26 mouse cellular contexts compared by ENCODE assay signal in the genomic region with DNA sequence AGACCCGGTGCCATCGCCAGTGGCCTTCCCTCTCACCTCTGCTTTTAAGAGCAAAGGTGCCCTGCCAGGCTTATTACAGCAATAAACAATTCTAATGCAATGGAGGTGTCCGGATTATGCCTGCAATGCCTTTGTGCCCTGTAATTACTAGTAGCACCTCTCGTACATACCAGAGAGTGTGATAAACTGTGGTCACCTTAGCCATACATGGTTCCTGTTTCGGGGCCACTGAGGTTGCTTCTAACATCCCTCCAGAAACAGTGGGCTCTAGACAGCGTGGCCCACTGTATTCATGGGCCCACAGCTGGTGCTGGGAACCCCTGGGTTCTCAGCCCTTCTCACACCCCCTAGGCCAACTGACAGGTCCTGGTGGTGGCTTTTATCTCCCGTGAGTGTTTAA. TPM values are rescaled to one million over a fixed set of nuclear protein-coding genes. Genes with fewer than 3 reads are reported as not detected.
A peak's percentile ranks its signal among the peaks of the same experiment; 100 is the strongest.
DNase-seq lines count a peak whose midpoint lies in the region; ATAC-seq and TF ChIP-seq lines count a peak whose summit lies in the region.
"Had no signal": no experiment of that assay in that cellular context is flagged by ENCODE, and none has a peak within 500 bp of the region (broad histone marks: within the 10 kb centered on the region; RNA-seq: fewer than 3 reads in every experiment).

No protein-coding gene starts in this region.

- TF ChIP-seq CTCF in gastrocnemius, adult 2 months (IDR thresholded peaks at IDR 0.05) = no peak

- H3K36me3 ChIP-seq in neural tube, embryonic 13.5 days = peaks cover 37% of the 10 kb centered on the region
- H3K36me3 ChIP-seq in liver, embryonic 12.5 days = peaks cover 4% of the 10 kb centered on the region
- H3K36me3 ChIP-seq: G1E had no signal

- H3K4me2 ChIP-seq in neural tube, embryonic 13.5 days = no peak overlapping the region
- H3K4me2 ChIP-seq in liver, embryonic 12.5 days = no peak overlapping the region
- H3K4me2 ChIP-seq: embryonic facial prominence, embryonic 12.5 days; embryonic facial prominence, embryonic 15.5 days; heart, embryonic 13.5 days; hindbrain, embryonic 15.5 days had no signal

- H3K9me3 ChIP-seq in neural tube, embryonic 13.5 days = no peaks in the 10 kb centered on the region
- no peaks in the 10 kb centered on the region for H3K9me3 ChIP-seq in liver, embryonic 12.5 days (replicated peaks)
- H3K9me3 ChIP-seq: embryonic facial prominence, embryonic 12.5 days; embryonic facial prominence, embryonic 15.5 days; G1E; heart, embryonic 10.5 days; heart, embryonic 13.5 days; hindbrain, embryonic 15.5 days had no signal

- H3K4me3 ChIP-seq in neural tube, embryonic 13.5 days = no peak overlapping the region
- H3K4me3 ChIP-seq in liver, embryonic 12.5 days = no peak overlapping the region
- H3K4me3 ChIP-seq in gastrocnemius, adult 2 months = no peak overlapping the region
- H3K4me3 ChIP-seq: embryonic facial prominence, embryonic 12.5 days; embryonic facial prominence, embryonic 15.5 days; heart, adult 2 months; heart, embryonic 10.5 days; heart, embryonic 13.5 days; hindbrain, embryonic 15.5 days had no signal

- intact Hi-C loops in gastrocnemius, adult 2 months (cut with DNase I) = no loop called here

- no peak for DNase-seq in neural tube, embryonic 10.5 days (ENCODE audit: extremely low spot score, low spot score)
- peak; percentile 33 to 53 for DNase-seq in natural killer cell, adult 2 months (ENCODE audit: low spot score in 2 of 2)
- no peak for DNase-seq in gastrocnemius, adult 2 months
- DNase-seq: adrenal gland, postnatal 10 days; adrenal gland, postnatal 36 days; B cell, adult 2 months; cerebellum, adult 18-20 months; cerebellum, adult 9-10 months; cerebellum, postnatal 14 days; forebrain, postnatal 0 days; gastrocnemius, postnatal 25 days; heart, adult 2 months; heart, postnatal 14 days; heart, postnatal 4 days had no signal

- peaks cover 5% of the 10 kb centered on the region; the same call in 1 of the 2 replicates for H3K4me1 ChIP-seq in neural tube, embryonic 13.5 days (replicated peaks)
- no peaks in the 10 kb centered on the region for H3K4me1 ChIP-seq in liver, embryonic 12.5 days
- H3K4me1 ChIP-seq: embryonic facial prominence, embryonic 12.5 days; hindbrain, embryonic 15.5 days had no signal

- H3K9ac ChIP-seq in neural tube, embryonic 13.5 days = no peak overlapping the region
- H3K9ac ChIP-seq in liver, embryonic 12.5 days = no peak overlapping the region
- H3K9ac ChIP-seq: embryonic facial prominence, embryonic 12.5 days; embryonic facial prominence, embryonic 15.5 days; forebrain, postnatal 0 days; heart, embryonic 13.5 days; hindbrain, embryonic 15.5 days had no signal

- WGBS in neural tube, embryonic 13.5 days = 60% methylated on average over 7 of the region's 7 CpGs
- WGBS in liver, embryonic 12.5 days (ENCODE audit: insufficient replicate concordance) = 60% methylated on average over 7 of the region's 7 CpGs

- ATAC-seq in neural tube, embryonic 13.5 days (ENCODE audit: low read depth) = no peak
- ATAC-seq in megakaryocyte progenitor cell, adult 5-6 weeks (replicated peaks; ENCODE audit: poor library complexity) = peak; percentile 52; the same call in 1 of the 2 replicates
- ATAC-seq in liver, embryonic 12.5 days = no peak
- ATAC-seq: forebrain, embryonic 14.5 days; forebrain, postnatal 0 days; Patski had no signal

- no peaks in the 10 kb centered on the region for H3K27me3 ChIP-seq in neural tube, embryonic 13.5 days
- no peaks in the 10 kb centered on the region for H3K27me3 ChIP-seq in liver, embryonic 12.5 days (replicated peaks)
- H3K27me3 ChIP-seq: CH12.LX; embryonic facial prominence, embryonic 12.5 days; embryonic facial prominence, embryonic 15.5 days; heart, embryonic 13.5 days; hindbrain, embryonic 15.5 days; Patski had no signal

- peak overlapping the region; percentile 52; the same call in 1 of the 2 replicates for H3K27ac ChIP-seq in neural tube, embryonic 13.5 days (replicated peaks)
- no peak overlapping the region for H3K27ac ChIP-seq in liver, embryonic 12.5 days
- no peak overlapping the region for H3K27ac ChIP-seq in gastrocnemius, adult 2 months
- H3K27ac ChIP-seq: embryonic facial prominence, embryonic 12.5 days; embryonic facial prominence, embryonic 15.5 days; heart, adult 2 months; heart, embryonic 10.5 days; heart, embryonic 13.5 days; hindbrain, embryonic 15.5 days had no signal

RNA-seq across cellular contexts. Expression of gene Ubtd2, which starts 27.6 kb away (rescaled TPM):
- polyA plus RNA-seq in neural tube, embryonic 13.5 days (2015; fragmentation: Nextera tagmentation; extraction: Ambion mirVana) = 46.8 and 54.8 TPM in 2 replicates
- total RNA-seq in megakaryocyte progenitor cell, adult 5-6 weeks (2015) = 6.5 and 9.7 TPM in 2 replicates
- 2.6 and 4.0 TPM in 2 replicates for total RNA-seq in megakaryocyte progenitor cell, adult 5-6 weeks (2017)
- 9.6 and 10.0 TPM in 2 replicates for polyA plus RNA-seq in liver, embryonic 12.5 days (2016; fragmentation: Nextera tagmentation; extraction: Ambion mirVana)
- total RNA-seq in gastrocnemius, adult 2 months (2021) = 10 to 100 TPM in 1 of 2 experiments, 1 to 10 TPM in 1; 9.3 to 12.1 TPM

Comparison
In these comparisons a context has a peak if more than half of its experiments do, and no peak if none do; other contexts are left out.
1. DNase-seq: peak in natural killer cell, adult 2 months (2 of 2); none in neural tube, embryonic 10.5 days (single experiment) and gastrocnemius, adult 2 months (single experiment).